Mouse (Mus musculus): ENCODE measurements at regions not wholly inside any gene's neighbourhood (a gene's known extent, or its start where the extent isn't known, plus 50 kb on each side); places are given as distances from the start of the nearest gene placed in this dataset.
"Not testable (repeated sequence)": the region's sequence is repeated elsewhere in the genome, so short reads cannot be mapped to it uniquely, and the experiment has no call there.

DNA sequence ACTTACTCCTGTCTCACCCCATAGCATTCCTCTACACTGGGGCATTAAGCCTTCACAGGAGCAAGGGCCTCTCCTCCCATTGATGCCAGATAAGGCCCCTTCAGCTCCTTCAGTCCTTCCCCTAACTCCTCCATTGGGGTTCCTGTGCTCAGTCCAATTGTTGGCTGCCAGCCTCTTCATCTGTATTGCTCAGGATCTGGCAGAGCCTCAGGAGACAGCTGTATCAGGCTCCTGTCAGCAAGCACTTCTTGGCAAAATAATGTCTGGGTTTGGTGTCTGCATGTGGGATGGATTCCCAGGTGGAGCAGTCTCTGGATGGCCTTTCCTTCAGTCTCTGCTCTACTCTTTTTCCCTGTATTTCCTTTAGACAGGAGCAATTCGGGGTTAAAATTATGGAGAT, 278.2 kb upstream of the Ercc4 start:
- H3K9me3 ChIP-seq; H3K4me3 ChIP-seq; H3K27ac ChIP-seq; H3K4me1 ChIP-seq; H3K4me2 ChIP-seq; H3K9ac ChIP-seq; H3K27me3 ChIP-seq; ATAC-seq (ENCODE audit: borderline replicate concordance, extremely low read depth, low FRiP score, low TSS enrichment); H3K36me3 ChIP-seq: not testable (repeated sequence)
- 50% methylated on average over 1 of the region's 1 CpGs for WGBS

DNA sequence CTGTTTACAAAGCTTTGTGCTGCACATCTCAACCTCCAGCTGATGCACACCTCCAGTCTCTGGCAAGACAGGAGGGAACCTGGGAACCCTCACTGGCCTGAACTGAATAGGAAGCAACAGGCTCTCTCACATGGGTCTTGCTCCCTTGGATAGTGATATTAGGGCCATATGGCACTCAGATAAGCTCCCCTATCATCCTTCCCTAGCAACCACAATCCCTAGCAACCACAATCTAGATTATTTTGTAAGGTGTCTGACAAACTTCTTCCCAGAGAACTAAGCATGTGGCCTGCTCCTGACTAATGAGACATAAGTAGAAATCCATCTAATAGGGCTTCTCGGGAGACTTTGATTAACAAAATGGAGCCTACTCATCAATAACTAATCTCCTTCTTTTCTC, 253.1 kb upstream of the Ercc4 start:
- Histone ChIP-seq H3K36me3 (no peaks in the 10 kb centered on the region), H3K4me2 (no peak overlapping the region), H3K27ac (no peak overlapping the region), H3K27me3 (no peaks in the 10 kb centered on the region), H3K4me3 (no peak overlapping the region), H3K4me1 (no peaks in the 10 kb centered on the region), H3K9ac (no peak overlapping the region), H3K9me3 (no peaks in the 10 kb centered on the region)
- ATAC-seq (ENCODE audit: borderline replicate concordance, extremely low read depth, low FRiP score, low TSS enrichment): no peak
- WGBS: 81% methylated on average over 1 of the region's 1 CpGs

DNA sequence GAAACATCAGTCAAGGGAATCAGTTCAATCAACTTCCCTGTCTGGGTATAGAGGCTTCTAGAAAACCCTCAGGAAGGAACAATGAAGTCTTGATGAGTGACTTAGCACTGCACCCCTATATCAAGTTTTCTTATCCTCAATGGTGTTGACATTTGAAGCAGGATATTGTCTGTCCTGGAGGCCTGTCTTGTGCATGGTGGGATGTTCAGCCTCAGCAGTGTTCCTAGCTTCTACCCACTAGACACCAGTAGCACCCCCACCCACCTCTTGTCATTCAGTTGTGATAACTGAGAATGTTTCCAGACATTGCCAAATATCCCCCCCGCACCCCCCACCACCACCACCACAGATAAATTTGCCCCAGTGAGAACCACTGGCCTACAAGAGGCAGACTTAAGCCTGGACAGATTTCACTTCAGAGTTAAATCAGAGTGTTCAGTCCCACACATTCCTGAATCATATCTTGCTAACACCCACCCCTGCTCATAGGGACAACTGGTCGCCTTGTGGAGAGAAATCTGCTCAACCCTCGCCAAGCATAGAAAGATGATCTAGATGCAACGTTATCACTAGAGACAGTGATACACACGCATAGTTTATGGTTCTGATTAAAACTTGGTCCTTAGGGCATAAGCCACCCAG, 249.6 kb upstream of the Ercc4 start:
- Histone ChIP-seq H3K4me1 (no peaks in the 10 kb centered on the region), H3K9ac (no peak overlapping the region), H3K36me3 (no peaks in the 10 kb centered on the region), H3K27ac (no peak overlapping the region), H3K9me3 (no peaks in the 10 kb centered on the region), H3K4me3 (no peak overlapping the region), H3K4me2 (no peak overlapping the region), H3K27me3 (no peaks in the 10 kb centered on the region)
- ATAC-seq (ENCODE audit: borderline replicate concordance, extremely low read depth, low FRiP score, low TSS enrichment): no peak
- WGBS: 77% methylated on average over 5 of the region's 5 CpGs

DNA sequence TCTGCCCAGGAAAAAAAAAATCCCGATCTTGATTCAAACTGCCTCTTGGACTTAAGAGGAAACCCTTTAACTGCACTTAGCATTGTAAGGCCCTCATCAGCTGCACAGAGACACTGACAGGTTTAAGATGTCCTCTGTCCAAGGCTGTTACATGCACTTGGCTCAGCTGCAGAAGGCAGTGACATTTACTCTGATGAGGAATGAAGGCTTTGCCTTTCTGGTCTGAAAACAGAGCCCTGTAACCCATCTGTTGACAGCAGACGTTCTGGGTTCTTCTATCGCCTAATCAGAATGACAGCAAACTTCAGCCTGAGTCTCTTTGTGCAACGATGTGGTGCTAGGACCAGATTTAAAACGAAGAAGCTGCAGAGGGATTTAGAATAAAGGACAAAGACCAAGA, 246.9 kb upstream of the Ercc4 start:
- Histone ChIP-seq H3K4me1 (0 out of 2 replicates have a peak, but pooled peaks cover 4% of the 10 kb centered on the region), H3K4me3 (no peak overlapping the region), H3K36me3 (no peaks in the 10 kb centered on the region), H3K9me3 (no peaks in the 10 kb centered on the region), H3K4me2 (no peak overlapping the region), H3K27ac (no peak overlapping the region), H3K27me3 (no peaks in the 10 kb centered on the region), H3K9ac (no peak overlapping the region)
- ATAC-seq (ENCODE audit: borderline replicate concordance, extremely low read depth, low FRiP score, low TSS enrichment): peak; percentile 57; the same call in 1 of the 2 replicates
- 48% methylated on average over 5 of the region's 5 CpGs for WGBS

DNA sequence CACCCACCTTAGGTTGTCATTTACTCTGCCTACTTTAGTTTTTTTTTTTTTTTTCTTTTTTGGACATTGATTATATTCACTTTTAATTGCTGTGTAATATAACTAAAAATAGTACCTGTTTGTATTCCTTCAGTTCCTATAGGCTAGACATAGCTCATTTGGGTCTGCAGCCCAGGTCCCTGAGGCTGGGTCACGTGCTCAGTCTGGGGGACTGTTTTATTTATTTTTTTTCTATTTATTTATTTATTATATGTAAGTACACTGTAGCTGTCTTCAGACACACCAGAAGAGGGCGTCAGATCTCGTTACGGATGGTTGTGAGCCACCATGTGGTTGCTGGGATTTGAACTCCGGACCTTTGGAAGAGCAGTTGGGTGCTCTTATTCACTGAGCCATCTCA, 231.2 kb upstream of the Ercc4 start:
- ATAC-seq (ENCODE audit: borderline replicate concordance, extremely low read depth, low FRiP score, low TSS enrichment); H3K9me3 ChIP-seq; H3K9ac ChIP-seq; H3K27me3 ChIP-seq; H3K4me2 ChIP-seq; H3K4me1 ChIP-seq; H3K36me3 ChIP-seq; H3K4me3 ChIP-seq; H3K27ac ChIP-seq: not testable (repeated sequence)
- 66% methylated on average over 5 of the region's 5 CpGs for WGBS

DNA sequence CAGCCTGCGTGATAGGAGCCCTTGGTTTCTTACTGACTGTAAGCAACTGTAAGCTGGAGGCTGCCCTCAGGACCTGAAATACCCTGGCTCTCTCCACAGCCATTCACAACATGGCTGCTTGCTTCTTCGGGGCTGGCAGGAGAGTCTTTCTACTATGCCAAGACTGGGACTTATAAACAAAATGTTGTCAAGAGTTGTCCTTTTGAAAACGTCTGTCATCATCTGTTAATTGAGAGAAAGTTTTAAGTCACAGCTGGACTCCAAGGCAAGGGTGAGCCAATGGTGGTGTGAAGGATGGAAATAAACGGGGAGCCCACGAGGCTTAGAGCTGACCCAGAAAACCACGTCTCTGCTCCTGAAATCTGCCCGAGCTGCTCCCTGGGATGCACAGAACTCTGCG, 229.5 kb upstream of the Ercc4 start:
- Histone ChIP-seq H3K9ac (no peak overlapping the region), H3K4me1 (peaks cover 10% of the 10 kb centered on the region; the same call in 1 of the 2 replicates), H3K4me3 (no peak overlapping the region), H3K4me2 (no peak overlapping the region), H3K9me3 (no peaks in the 10 kb centered on the region), H3K27me3 (no peaks in the 10 kb centered on the region), H3K36me3 (no peaks in the 10 kb centered on the region), H3K27ac (no peak overlapping the region)
- WGBS: 45% methylated on average over 8 of the region's 8 CpGs
- peak; percentile 68 for ATAC-seq (ENCODE audit: borderline replicate concordance, extremely low read depth, low FRiP score, low TSS enrichment)

DNA sequence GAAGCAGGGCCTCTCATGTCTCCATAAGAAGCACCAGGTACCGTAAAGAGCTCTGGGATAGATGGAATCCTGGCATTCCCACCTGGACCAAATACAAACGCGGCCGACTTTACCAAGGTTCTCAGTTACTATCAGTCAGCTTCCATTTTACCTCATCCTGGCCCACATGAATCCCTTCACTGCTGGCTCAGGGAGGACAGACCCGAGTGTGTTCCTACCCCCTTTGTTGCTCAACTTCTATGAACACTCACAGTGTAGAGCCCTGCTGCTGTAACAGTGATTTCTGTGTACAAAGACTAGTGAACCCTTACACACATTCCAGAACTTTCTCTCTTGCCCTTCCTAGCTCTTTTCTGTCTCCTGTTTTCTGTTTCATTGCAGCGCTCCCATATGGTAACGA, 229.0 kb upstream of the Ercc4 start:
- Histone ChIP-seq H3K4me2 (no peak overlapping the region), H3K9ac (no peak overlapping the region), H3K9me3 (no peaks in the 10 kb centered on the region), H3K27me3 (no peaks in the 10 kb centered on the region), H3K4me3 (no peak overlapping the region), H3K27ac (no peak overlapping the region), H3K4me1 (peaks cover 12% of the 10 kb centered on the region; the same call in 1 of the 2 replicates), H3K36me3 (no peaks in the 10 kb centered on the region)
- WGBS: 84% methylated on average over 7 of the region's 7 CpGs
- no peak for ATAC-seq (ENCODE audit: borderline replicate concordance, extremely low read depth, low FRiP score, low TSS enrichment)

DNA sequence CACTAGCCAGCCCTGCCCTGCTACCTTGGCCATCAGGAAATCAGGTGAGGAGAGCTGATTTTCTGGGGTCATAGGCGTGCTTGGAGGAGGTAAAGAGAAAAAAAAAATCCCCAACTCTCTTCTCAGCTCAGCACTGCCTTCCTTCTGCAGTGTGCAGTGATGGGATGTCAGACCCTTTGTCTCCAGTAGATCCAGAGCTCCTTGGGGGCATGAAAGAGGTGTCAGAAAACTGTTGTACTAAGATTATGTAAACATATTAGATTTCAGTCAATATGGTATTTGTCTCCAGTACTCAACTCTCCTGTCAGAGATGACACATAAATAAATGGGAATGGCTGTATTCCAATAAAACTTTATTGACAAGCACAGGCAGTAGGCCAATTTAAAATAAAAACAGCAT, 226.8 kb upstream of the Ercc4 start:
- no peak overlapping the region for H3K9ac ChIP-seq

DNA sequence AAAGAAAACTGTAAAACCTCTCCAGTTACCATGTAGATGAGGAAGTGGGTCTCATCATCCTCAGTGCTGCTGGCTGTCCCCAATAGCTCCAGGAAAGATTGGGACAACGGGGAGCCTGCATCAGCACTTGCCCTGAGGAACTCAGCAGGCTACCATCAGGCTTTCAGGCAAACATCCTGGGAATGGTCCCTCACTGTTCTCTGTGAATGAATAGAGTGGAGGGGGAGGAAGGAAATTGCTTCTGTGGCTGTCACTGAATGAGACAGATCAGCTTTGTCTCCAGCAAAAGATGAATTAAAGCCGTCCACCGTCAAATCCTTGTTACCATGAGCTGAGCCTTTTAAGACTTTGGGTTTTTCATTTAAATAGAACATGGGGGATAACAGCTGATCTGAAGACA, 224.9 kb upstream of the Ercc4 start:
- no peak for ATAC-seq (ENCODE audit: borderline replicate concordance, extremely low read depth, low FRiP score, low TSS enrichment)
- Histone ChIP-seq H3K4me3 (no peak overlapping the region), H3K4me2 (no peak overlapping the region), H3K36me3 (no peaks in the 10 kb centered on the region), H3K9me3 (no peaks in the 10 kb centered on the region), H3K27ac (no peak overlapping the region), H3K27me3 (no peaks in the 10 kb centered on the region), H3K9ac (no peak overlapping the region), H3K4me1 (peaks cover 26% of the 10 kb centered on the region)
- 26% methylated on average over 3 of the region's 3 CpGs for WGBS

More for the DNA sequence above, 226.8 kb upstream of the Ercc4 start:
- Histone ChIP-seq H3K27me3 (no peaks in the 10 kb centered on the region), H3K36me3 (no peaks in the 10 kb centered on the region), H3K4me3 (no peak overlapping the region), H3K27ac (no peak overlapping the region), H3K9me3 (no peaks in the 10 kb centered on the region), H3K4me1 (peaks cover 26% of the 10 kb centered on the region), H3K4me2 (no peak overlapping the region)
- 42% methylated on average over 1 of the region's 1 CpGs for WGBS
- ATAC-seq (ENCODE audit: borderline replicate concordance, extremely low read depth, low FRiP score, low TSS enrichment): peak; percentile 69; the same call in 1 of the 2 replicates

DNA sequence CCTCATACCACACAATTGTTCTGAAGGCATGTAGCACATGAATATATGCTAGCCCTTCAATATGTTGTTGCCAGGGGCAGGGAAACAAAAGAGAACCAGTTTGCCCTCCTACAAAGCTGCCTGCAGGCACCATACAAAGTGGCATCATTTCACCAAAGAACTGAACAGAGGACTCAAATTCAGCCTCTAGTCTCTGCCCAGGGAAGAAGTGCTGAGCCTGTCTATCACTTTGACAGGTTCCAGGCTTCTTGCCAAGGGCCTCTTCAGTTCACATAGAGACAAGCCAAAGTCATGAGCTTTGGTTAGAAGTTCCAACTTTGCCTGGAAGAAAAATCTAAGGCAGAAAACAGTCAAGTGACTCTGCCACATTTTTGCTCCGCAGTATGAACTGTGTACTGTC, 223.4 kb upstream of the Ercc4 start:
- H3K27me3 ChIP-seq: no peaks in the 10 kb centered on the region
- peak; percentile 36; the same call in 1 of the 2 replicates for ATAC-seq (ENCODE audit: borderline replicate concordance, extremely low read depth, low FRiP score, low TSS enrichment)
- no peak overlapping the region for H3K4me2 ChIP-seq
- peaks cover 21% of the 10 kb centered on the region for H3K4me1 ChIP-seq
- H3K9ac ChIP-seq: no peak overlapping the region
- no peaks in the 10 kb centered on the region for H3K36me3 ChIP-seq
- H3K27ac ChIP-seq: 0 out of 2 replicates have a peak overlapping the region, but pooled peaks have one; percentile 5
- H3K4me3 ChIP-seq: no peak overlapping the region
- no peaks in the 10 kb centered on the region for H3K9me3 ChIP-seq
- WGBS: 45% methylated on average over 1 of the region's 1 CpGs

DNA sequence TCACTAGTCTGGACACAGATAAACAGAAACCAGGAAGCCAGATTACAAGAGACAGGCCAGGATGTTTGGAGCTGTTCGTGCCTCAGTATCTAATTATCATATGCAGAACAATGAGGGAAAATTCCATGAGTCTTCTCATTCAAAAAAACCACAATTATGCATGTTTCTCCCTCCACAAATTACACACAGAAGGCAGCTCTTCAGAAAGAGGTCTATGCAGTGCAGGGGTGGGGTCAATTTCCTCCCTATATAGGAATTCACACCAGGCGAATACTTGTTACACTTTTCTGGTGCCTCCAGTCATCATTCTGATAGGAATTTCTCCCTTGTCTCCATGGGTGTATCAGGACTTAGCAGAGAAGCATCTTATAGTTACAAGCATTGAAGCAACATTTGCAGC, 222.1 kb upstream of the Ercc4 start:
- H3K9ac ChIP-seq: no peak overlapping the region
- no peaks in the 10 kb centered on the region for H3K9me3 ChIP-seq
- 54% methylated on average over 2 of the region's 2 CpGs for WGBS
- H3K4me2 ChIP-seq: no peak overlapping the region
- no peak overlapping the region for H3K4me3 ChIP-seq
- no peaks in the 10 kb centered on the region for H3K36me3 ChIP-seq
- ATAC-seq (ENCODE audit: borderline replicate concordance, extremely low read depth, low FRiP score, low TSS enrichment): no peak
- H3K27ac ChIP-seq: no peak overlapping the region
- H3K4me1 ChIP-seq: peaks cover 21% of the 10 kb centered on the region
- no peaks in the 10 kb centered on the region for H3K27me3 ChIP-seq

DNA sequence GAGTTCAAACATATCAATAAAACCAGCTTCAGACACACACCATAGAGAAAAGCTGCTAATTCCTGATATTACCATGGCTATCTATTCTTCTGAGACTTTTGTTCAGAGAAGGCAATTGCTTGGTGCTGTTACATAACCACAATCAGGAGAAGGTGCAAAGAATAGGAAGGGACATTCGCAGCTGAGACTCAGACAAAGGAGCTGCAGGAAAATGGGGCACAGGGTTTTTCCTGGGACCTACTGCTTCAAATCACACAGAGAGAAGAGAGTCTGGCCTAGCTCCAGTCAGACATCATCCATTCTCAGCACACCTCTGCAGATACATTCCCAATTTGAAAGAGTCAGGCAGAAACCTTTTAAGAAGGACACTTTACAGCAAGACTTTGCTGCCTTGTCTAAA, 219.4 kb upstream of the Ercc4 start:
- Histone ChIP-seq H3K4me1 (peaks cover 15% of the 10 kb centered on the region), H3K4me2 (no peak overlapping the region), H3K9ac (no peak overlapping the region), H3K27me3 (no peaks in the 10 kb centered on the region), H3K9me3 (no peaks in the 10 kb centered on the region), H3K36me3 (no peaks in the 10 kb centered on the region), H3K27ac (no peak overlapping the region), H3K4me3 (no peak overlapping the region)
- 90% methylated on average over 1 of the region's 1 CpGs for WGBS
- no peak for ATAC-seq (ENCODE audit: borderline replicate concordance, extremely low read depth, low FRiP score, low TSS enrichment)

DNA sequence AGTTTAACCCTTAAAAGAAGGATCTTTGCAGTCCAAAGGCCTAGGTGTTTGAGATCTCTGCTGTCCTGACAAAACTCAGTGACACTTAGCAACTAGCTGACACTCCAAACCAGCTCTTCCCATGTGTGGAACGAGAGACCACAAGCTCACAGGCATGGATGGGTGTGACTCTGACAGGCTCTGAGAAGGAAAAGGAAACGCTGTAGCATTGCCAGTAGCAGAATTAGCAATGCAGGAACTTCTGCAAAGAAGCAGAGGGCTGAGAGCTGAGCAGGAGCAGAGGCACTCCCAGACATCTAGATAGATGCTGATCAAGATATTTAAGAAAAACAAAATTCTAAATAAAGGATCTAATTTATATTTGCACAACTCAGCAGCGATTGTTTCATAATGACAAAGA, 218.9 kb upstream of the Ercc4 start:
- peaks cover 13% of the 10 kb centered on the region for H3K4me1 ChIP-seq
- no peaks in the 10 kb centered on the region for H3K27me3 ChIP-seq
- H3K9me3 ChIP-seq: no peaks in the 10 kb centered on the region
- no peak overlapping the region for H3K9ac ChIP-seq
- H3K36me3 ChIP-seq: no peaks in the 10 kb centered on the region
- no peak overlapping the region for H3K4me2 ChIP-seq
- 58% methylated on average over 3 of the region's 3 CpGs for WGBS
- H3K4me3 ChIP-seq: no peak overlapping the region
- no peak for ATAC-seq (ENCODE audit: borderline replicate concordance, extremely low read depth, low FRiP score, low TSS enrichment)
- no peak overlapping the region for H3K27ac ChIP-seq

Measured in lung, embryonic 15.5 days (tissue).